Mouse (Mus musculus): ENCODE measurements around the gene Dse.

GRCm38 (mm10) chr10:34221909-34222620 lies 14.6 kb upstream of the Dse start:
- TF ChIP-seq CTCF (IDR thresholded peaks at IDR 0.05; ENCODE audit: insufficient read depth, low read length) (no peak), POLR2A (IDR thresholded peaks at IDR 0.05; ENCODE audit: borderline replicate concordance, extremely low read depth, low read depth, low read length) (no peak)

All from lung, adult 2 months (tissue).